ENCODE assay signal across 9 mouse cellular contexts in the genomic region with DNA sequence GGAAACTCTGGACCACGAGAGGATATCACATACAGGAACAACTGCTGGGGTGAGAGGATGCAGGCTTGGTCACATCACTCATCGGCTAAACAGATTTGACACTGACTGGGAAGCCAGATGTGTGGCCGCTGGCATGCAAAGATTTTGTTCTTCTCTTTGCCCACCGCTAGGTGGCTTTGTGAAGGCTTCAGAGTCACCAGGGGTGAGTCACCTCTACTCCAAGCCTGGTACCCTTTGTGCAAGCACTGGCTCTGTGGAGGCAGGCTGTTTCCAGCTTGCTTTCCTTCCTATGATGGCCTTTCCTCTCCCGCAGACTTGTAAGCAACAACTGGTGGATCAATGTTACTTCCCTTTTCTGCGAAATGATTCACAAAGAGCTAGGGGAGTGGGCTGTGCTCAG.
DNase-seq lines count a peak whose midpoint lies in the region; ATAC-seq lines count a peak whose summit lies in the region.
"Had no signal": no experiment of that assay in that cellular context is flagged by ENCODE, and none has a peak within 500 bp of the region (broad histone marks: within the 10 kb centered on the region; RNA-seq: fewer than 3 reads in every experiment).

No protein-coding gene starts in this region.

- DNase-seq in kidney, postnatal 4 days: peak; percentile 21 to 40
- DNase-seq in kidney, postnatal 25 days: no peak
- DNase-seq in MN1 (ENCODE audit: low spot score): peak; percentile 20
- peak; percentile 43 for DNase-seq in c-Kit-positive CD71-positive TER-119-positive erythroid progenitor cells, embryonic 14.5 days (ENCODE audit: low spot score)
- no peak for DNase-seq in spleen, adult 12 weeks (ENCODE audit: low spot score)
- no peak for DNase-seq in kidney, postnatal 14 days
- DNase-seq: cerebellum, adult 18-20 months had no signal

- ATAC-seq in megakaryocyte progenitor cell, adult 5-6 weeks (replicated peaks; ENCODE audit: poor library complexity): peak; percentile 90
- no peak for ATAC-seq in inflammation-experienced regulatory T-cells, adult 6 months

Comparison
In these comparisons a context has a peak if more than half of its experiments do, and no peak if none do; other contexts are left out.
1. DNase-seq: peak in kidney, postnatal 4 days (2 of 2), MN1 (single experiment) and c-Kit-positive CD71-positive TER-119-positive erythroid progenitor cells, embryonic 14.5 days (single experiment); none in kidney, postnatal 25 days (0 of 2), spleen, adult 12 weeks (single experiment) and kidney, postnatal 14 days (single experiment).